Mouse (Mus musculus): ENCODE data around the gene Ern2.

- no peak for TF ChIP-seq POLR2A (IDR thresholded peaks at IDR 0.05; ENCODE audit: low read depth, low read length)
- no peak for TF ChIP-seq CTCF (IDR thresholded peaks at IDR 0.05; ENCODE audit: extremely low read depth, insufficient read depth, insufficient read length, insufficient replicate concordance)
Measured at GRCm38 (mm10) chr7:122229306-122229705, 43.3 kb upstream of the Ern2 start.
